Mouse (Mus musculus) left cerebral cortex, postnatal 10 days (tissue): Measurements from ENCODE around the gene Banp. TPM values are rescaled to one million over a fixed set of nuclear protein-coding genes. Genes with fewer than 3 reads are reported as not detected.

Experiments used
- DNase-seq, 2 experiments: peaks; one replicate each; pipeline ENCODE4 v3.0.0; 2021 to 2022; ENCODE audit warnings: low spot score in 2 of 2, mixed read lengths in 1 of 2; ENCODE audit errors: extremely low spot score in 1 of 2
- intact Hi-C: fragments of 180-260 bp; cut with DNase I; formaldehyde crosslinking; loops from one replicate; pipeline ENCODE4 v1.15.1; 2025
- microRNA-seq: library from miRNA; unstranded; fragments of <30 nt; microRNA quantifications from one replicate; pipeline ENCODE4 v1.2.0, GENCODE M21; 2022
- total RNA-seq, 2 experiments: library from RNA; stranded (reverse); gene quantifications; 2 replicates each; pipeline ENCODE4 v1.2.3; 2021

Gene Banp
- total RNA-seq, 2 experiments from 2014 or later: 20.8 to 22.7 TPM

DNA sequence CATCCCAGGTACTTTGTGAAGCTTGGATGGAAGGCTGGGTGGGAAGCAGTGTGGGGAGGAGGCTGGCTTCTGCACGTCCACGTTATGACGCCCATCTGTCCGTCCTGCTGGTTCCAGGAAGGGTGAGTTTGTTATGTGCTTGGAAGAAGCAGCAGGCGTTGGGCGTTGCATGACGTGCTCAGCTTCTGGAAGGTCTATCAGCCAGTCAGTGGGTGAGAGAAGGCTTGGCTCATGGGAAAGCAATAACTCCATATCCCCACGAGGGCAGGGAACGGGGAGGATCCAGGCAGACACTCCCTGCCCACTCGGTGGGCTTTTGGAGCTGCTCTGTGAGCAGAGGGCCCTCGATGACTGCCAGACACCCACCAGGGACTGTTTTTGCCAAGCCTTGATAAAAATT, 119.7 kb downstream of the Banp start:
- intact Hi-C loops: no loop called here
- no peak for DNase-seq

DNA sequence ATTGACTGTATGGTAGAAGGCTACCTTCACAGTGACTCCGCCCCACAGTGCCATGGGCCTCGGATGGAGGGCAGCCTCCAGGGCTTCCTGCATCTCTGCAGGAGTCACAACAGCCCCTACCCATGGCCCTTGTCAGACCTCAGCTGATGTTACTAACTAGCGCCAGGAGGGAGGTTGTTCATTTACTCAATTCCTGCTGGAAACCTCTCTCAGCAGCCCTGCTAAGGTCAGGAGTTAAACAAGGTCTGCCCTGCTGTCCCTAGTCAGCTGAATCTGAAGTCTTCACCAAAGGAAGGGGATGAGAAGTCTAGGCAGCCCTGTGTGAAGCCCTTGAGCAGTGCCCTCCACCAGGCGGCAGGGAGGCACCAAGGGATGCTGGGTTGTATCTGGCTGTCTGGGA, 121.6 kb downstream of the Banp start:
- intact Hi-C loops: no loop called here
- no peak for DNase-seq

DNA sequence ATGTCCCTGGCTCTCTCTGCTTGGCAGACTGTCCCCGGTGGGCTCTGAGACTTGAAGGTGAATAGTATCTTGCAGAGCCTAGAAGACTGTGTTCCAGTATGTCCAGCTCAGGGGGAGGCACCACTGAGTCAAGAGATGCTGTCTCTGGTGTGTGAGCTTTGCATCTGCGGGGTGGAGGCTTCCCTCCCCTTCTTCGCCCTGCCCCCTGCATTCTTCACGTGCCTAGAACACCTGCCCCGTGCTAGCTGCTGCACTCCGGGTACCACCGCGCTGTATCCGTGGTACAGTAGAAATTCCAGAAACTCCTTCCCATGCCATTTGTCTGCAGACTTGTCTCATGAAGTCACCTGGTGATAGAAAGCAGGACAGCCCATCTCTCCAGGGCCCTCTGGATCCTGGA, 124.4 kb downstream of the Banp start:
- no peak for DNase-seq
- intact Hi-C loops: no loop called here

DNA sequence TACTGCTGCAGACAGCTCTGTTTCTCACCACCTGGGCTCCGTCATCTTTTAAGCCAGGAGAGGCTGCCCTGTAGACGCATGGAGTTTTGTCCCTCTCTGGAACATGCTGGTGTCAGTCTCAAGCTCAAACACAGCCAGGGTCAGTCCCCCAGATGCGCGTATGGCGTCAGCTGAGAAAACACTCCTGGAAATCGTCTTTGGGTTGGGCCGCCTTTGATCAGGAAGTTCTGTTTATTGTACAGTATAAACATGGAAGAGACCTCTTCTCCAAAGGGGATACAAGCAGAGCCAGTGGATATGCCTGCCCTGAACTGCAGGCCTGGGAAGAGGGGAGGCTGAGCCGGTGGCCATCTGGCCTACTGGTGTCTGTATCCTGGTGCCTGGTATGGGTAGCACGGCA, 124.9 kb downstream of the Banp start:
- intact Hi-C loops: no loop called here
- DNase-seq: no peak

DNA sequence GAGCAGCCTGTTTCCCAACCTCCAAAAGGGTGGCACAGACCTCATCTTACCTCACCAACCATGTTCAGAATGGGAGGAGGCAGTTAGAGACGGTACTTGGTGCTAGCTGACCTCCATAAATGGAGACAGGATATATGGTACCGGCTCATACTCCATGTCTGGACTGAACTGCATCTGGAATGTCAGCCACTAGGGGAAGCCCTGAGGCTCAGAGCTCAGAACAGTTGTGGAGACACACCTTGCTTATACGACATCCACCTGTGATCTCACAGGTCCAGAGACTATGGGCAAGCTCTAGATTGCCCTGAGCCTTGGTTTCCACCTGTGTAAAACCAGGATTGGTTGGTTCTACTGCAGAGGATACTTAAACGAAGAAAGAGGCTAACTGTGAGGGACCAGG, 125.4 kb downstream of the Banp start:
- intact Hi-C loops: no loop called here
- DNase-seq: no peak

DNA sequence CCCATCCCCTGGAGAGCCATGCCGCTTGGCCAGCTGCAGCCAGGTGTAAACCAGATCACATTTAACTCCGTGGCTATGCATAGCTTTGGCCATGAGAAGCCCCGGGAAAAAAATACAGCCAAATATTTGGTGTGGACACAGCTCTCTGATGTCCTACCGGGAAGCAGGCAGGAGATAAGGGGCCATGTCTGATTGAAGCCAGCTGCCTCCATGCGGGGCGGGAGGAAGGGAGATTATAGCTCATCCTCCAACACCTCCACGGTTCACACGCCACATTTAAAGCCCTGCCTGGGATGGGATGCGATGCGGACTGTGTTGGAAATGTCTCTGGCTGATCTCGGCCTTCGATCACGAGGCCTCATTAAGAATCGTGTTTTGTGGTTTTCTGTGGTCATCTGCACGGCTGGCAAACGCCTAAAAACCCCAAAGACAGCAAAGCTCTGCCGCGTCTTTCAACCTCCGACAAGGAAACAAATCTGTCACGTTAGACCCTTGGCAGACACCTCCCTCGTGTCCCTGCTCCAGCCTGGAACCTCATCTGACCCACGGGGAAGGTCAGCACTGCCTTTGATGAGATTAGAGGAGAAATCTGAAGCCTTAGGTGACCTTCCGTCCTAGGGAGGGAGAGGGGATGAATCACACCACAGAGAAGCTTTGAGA, 126.8 kb downstream of the Banp start:
- intact Hi-C loops: no loop called here
- DNase-seq: no peak

DNA sequence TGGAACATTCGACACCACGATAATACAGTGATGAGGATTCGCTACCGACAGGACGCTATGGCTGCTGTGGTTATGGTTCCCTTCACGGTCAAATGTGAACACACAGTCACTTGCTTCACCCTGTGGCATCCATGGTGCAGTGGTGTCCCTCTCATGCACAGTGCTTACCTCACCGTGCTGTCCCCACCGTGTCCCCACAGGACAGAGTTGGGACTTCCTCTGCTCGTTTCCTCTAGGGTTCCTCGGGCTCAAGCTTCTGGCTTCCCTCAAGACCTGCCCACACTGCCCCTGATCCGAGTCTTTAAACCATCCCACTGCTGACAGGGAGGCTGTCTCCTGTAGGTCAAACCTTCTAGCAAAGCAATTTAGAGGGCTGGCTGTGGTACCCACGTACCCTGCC, 128.8 kb downstream of the Banp start:
- no peak for DNase-seq
- intact Hi-C loops: no loop called here

Small RNA genes within 50 kb of the gene (microRNA-seq; reads per million reads assigned to microRNA genes)
- gene Mir7237: not detected

Other genes starting within 250 kb of the Banp start
- gene Jph3, start 220.1 kb upstream of the Banp start, total RNA-seq: 100 to 1,000 TPM; 135 to 148 TPM
- 10 to 100 TPM; 33.0 to 34.0 TPM for gene Klhdc4, start 120.2 kb upstream of the Banp start, total RNA-seq
- 100 to 1,000 TPM; 132 to 155 TPM for gene Slc7a5, start 42.1 kb upstream of the Banp start, total RNA-seq
- not detected for gene Car5a, start 4.8 kb upstream of the Banp start, total RNA-seq